Comparison of ENCODE assay signal across 8 mouse cellular contexts in the genomic region with DNA sequence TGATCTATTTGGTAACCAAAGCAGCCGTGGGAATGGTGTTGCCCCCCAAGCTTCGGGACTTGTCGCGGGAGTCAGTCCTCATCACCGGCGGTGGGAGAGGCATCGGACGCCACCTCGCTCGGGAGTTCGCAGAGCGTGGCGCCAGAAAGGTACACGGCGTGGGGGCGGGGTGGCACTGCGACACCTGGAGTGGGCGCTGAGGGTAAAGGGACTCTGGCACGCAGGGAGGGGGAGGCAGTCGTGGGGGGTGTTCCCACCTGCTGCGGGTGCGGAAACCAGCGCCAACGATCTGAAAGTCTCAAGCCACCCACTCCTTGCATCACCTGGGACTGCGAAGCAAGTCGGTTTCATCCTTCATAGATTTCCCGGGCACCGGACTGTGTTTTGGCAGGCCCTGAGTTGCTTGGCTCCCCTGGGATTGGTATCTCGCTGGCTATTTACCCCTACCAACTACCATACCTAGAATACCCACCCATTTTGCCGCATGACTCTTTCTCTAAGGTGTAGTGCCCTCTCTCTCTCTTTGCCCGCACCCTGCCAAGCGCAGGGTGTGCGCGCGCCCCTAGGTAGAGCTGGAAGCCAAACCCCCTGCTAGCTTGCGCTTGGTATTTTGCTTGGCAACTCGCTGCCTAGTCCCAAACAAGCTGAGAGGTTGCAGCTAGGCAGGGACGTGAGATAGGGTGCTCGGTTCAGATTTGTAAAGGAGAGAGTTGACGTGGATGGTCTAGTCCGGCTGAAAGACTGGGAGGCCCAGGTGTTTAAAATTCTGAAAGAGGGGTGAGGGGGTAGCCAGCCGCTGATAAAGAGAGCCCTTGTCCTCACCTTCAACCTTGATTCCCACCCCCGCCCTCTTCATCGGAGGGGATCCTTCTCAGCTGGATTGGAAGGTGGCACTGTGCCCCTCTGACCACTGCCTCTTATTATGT. TPM values are rescaled to one million over a fixed set of nuclear protein-coding genes. Genes with fewer than 3 reads are reported as not detected.
DNase-seq lines count a peak whose midpoint lies in the region; ATAC-seq lines count a peak whose summit lies in the region.

No protein-coding gene starts in this region.

- peaks cover 32% of the 10 kb centered on the region for H3K4me1 ChIP-seq in embryonic facial prominence, embryonic 14.5 days (ENCODE audit: control insufficient read depth, insufficient read depth, low read length)
- peaks cover 18% of the 10 kb centered on the region for H3K4me1 ChIP-seq in midbrain, embryonic 11.5 days (ENCODE audit: control insufficient read depth, insufficient read depth, low read length)
- H3K4me1 ChIP-seq in stomach, embryonic 15.5 days: peaks cover 27% of the 10 kb centered on the region

- no peaks in the 10 kb centered on the region for H3K9me3 ChIP-seq in embryonic facial prominence, embryonic 14.5 days (ENCODE audit: control insufficient read depth, low read length)
- H3K9me3 ChIP-seq in midbrain, embryonic 11.5 days (ENCODE audit: control insufficient read depth, low read length): no peaks in the 10 kb centered on the region
- no peaks in the 10 kb centered on the region for H3K9me3 ChIP-seq in stomach, embryonic 15.5 days

- peaks cover 5% of the 10 kb centered on the region; the same call in 1 of the 2 replicates for H3K36me3 ChIP-seq in embryonic facial prominence, embryonic 14.5 days (ENCODE audit: control insufficient read depth, insufficient read depth, low read length)
- no peaks in the 10 kb centered on the region for H3K36me3 ChIP-seq in midbrain, embryonic 11.5 days (ENCODE audit: control insufficient read depth, insufficient read depth, low read length)
- H3K36me3 ChIP-seq in stomach, embryonic 15.5 days: peaks cover 3% of the 10 kb centered on the region; the same call in 1 of the 2 replicates

- H3K4me3 ChIP-seq in embryonic facial prominence, embryonic 14.5 days (ENCODE audit: low read depth, low read length): peak overlapping the region; percentile 64
- H3K4me3 ChIP-seq in midbrain, embryonic 11.5 days (ENCODE audit: low read depth, low read length): peak overlapping the region; percentile 40
- peak overlapping the region; percentile 72 for H3K4me3 ChIP-seq in stomach, embryonic 15.5 days (replicated peaks)

- ATAC-seq in embryonic facial prominence, embryonic 14.5 days (ENCODE audit: low read depth): no peak
- ATAC-seq in midbrain, embryonic 11.5 days (ENCODE audit: low FRiP score): 0 out of 2 replicates have a peak, but pooled peaks have one; percentile 3
- no peak for ATAC-seq in stomach, embryonic 15.5 days (ENCODE audit: insufficient read depth, low FRiP score, low read depth)
- no peak for ATAC-seq in granulocyte monocyte progenitor cell, adult 5-6 weeks (replicated peaks; ENCODE audit: poor library complexity, severe bottlenecking)

- intact Hi-C loops in heart, postnatal 14 days (cut with DNase I): loop anchor here (1.0 to 5.0 kb wide), 6 partner anchors 37 to 398 kb away; no protein-coding TSS in a partner anchor

- peak overlapping the region; percentile 80 for H3K27ac ChIP-seq in embryonic facial prominence, embryonic 14.5 days (replicated peaks; ENCODE audit: low read depth, low read length)
- no peak overlapping the region for H3K27ac ChIP-seq in midbrain, embryonic 11.5 days (ENCODE audit: low read depth, low read length)
- peak overlapping the region; percentile 96 for H3K27ac ChIP-seq in stomach, embryonic 15.5 days

- H3K9ac ChIP-seq in embryonic facial prominence, embryonic 14.5 days (ENCODE audit: low read depth, low read length): peak overlapping the region; percentile 76
- H3K9ac ChIP-seq in midbrain, embryonic 11.5 days (ENCODE audit: low read length): peak overlapping the region; percentile 44
- H3K9ac ChIP-seq in stomach, embryonic 15.5 days: peak overlapping the region; percentile 63

- H3K27me3 ChIP-seq in embryonic facial prominence, embryonic 14.5 days (replicated peaks; ENCODE audit: control insufficient read depth, insufficient read depth, low read length): no peaks in the 10 kb centered on the region; the same call in 1 of the 2 replicates
- H3K27me3 ChIP-seq in midbrain, embryonic 11.5 days (ENCODE audit: control insufficient read depth, insufficient read depth, low read length): peaks cover 26% of the 10 kb centered on the region
- no peaks in the 10 kb centered on the region for H3K27me3 ChIP-seq in stomach, embryonic 15.5 days (replicated peaks)

- peak; percentile 45 for DNase-seq in CD4-positive helper T cell, adult 2 months (ENCODE audit: low read depth, low spot score)
- DNase-seq in NIH3T3 (ENCODE audit: low read depth): peak; percentile 37
- DNase-seq in embryonic facial prominence, embryonic 14.5 days (ENCODE audit: low spot score): peak; percentile 44
- DNase-seq in heart, postnatal 14 days: peak; percentile 60 to 67
- DNase-seq in kidney, postnatal 36 days: peak; percentile 74 to 87
- peak; percentile 93 for DNase-seq in midbrain, embryonic 11.5 days (ENCODE audit: low spot score, missing footprints)

- H3K4me2 ChIP-seq in embryonic facial prominence, embryonic 14.5 days (ENCODE audit: low read depth, low read length): peak overlapping the region; percentile 97
- H3K4me2 ChIP-seq in midbrain, embryonic 11.5 days: peak overlapping the region; percentile 78
- peak overlapping the region; percentile 83 for H3K4me2 ChIP-seq in stomach, embryonic 15.5 days

- WGBS in embryonic facial prominence, embryonic 14.5 days: under 1% methylated on average over 39 of the region's 44 CpGs
- WGBS in midbrain, embryonic 11.5 days: 1% methylated on average over 44 of the region's 44 CpGs
- WGBS in stomach, embryonic 15.5 days: 2% methylated on average over 44 of the region's 44 CpGs

RNA-seq across cellular contexts. Expression of a gene that starts 1.2 kb away (rescaled TPM):
- 66.8 and 67.4 TPM in 2 replicates for polyA plus RNA-seq in embryonic facial prominence, embryonic 14.5 days (2014; fragmentation: Nextera tagmentation; extraction: Ambion mirVana)
- 100 to 1,000 TPM; 102 to 105 TPM for total RNA-seq in heart, postnatal 14 days (2021)
- 5.9 and 7.9 TPM in 2 replicates for polyA plus RNA-seq in midbrain, embryonic 11.5 days (2014; fragmentation: Nextera tagmentation; extraction: Ambion mirVana)
- polyA plus RNA-seq in stomach, embryonic 15.5 days (2015; fragmentation: Nextera tagmentation; extraction: Ambion mirVana): 112 and 117 TPM in 2 replicates
- total RNA-seq in granulocyte monocyte progenitor cell, adult 5-6 weeks (2014; fragmentation: Nextera tagmentation): 30.0 and 33.7 TPM in 2 replicates
- 17.5 and 32.3 TPM in 2 replicates for total RNA-seq in granulocyte monocyte progenitor cell, adult 5-6 weeks (2017)

Comparison
In these comparisons a context has a peak if more than half of its experiments do, and no peak if none do; other contexts are left out.
1. DNase-seq: peak in every context shown above with its lines; median percentile 93 in midbrain, embryonic 11.5 days; 80 in kidney, postnatal 36 days; 64 in heart, postnatal 14 days; 45 in CD4-positive helper T cell, adult 2 months; 44 in embryonic facial prominence, embryonic 14.5 days; 37 in NIH3T3.